Mouse (Mus musculus): ENCODE data around the gene Efl1. TPM values are rescaled to one million over a fixed set of nuclear protein-coding genes. Genes with fewer than 3 reads are reported as not detected.

Gene Efl1
- polyA plus RNA-seq, 1 experiment from 2014 or later = 20.8 TPM

DNA sequence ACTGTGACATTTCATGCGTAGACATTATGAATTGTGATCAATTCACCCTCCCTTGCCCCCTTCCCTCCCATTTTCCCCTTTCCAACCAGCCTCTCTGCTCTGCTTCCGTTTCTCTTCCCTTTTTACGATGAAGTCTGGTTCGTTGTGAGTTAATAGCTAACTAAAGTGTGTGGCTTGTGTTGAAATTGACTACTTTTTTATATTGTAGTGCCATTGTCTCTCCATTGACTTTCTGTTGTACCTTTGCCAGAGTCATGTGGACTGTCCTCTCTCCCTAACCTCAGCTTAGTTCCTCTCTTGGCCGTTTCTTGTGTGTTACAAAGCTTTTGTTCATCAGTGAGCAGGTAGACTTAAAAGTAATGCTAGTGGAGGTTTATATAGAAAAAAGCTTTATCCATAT lies 27.6 kb downstream of the Efl1 start:
- DNase-seq (ENCODE audit: low spot score, missing footprints) = no peak
- Histone ChIP-seq H3K27me3 (ENCODE audit: control insufficient read depth, insufficient read depth, low read length) (no peaks in the 10 kb centered on the region), H3K9me3 (ENCODE audit: control insufficient read depth, low read length) (no peaks in the 10 kb centered on the region), H3K4me3 (ENCODE audit: low read depth, low read length) (no peak overlapping the region), H3K9ac (ENCODE audit: low read length) (no peak overlapping the region), H3K36me3 (ENCODE audit: control insufficient read depth, insufficient read depth, low read length) (no peaks in the 10 kb centered on the region), H3K4me1 (ENCODE audit: control insufficient read depth, insufficient read depth, low read length) (no peaks in the 10 kb centered on the region), H3K27ac (ENCODE audit: low read depth, low read length) (no peak overlapping the region), H3K4me2 (no peak overlapping the region)
- no peak for ATAC-seq (ENCODE audit: low FRiP score)
- 91% methylated on average over 5 of the region's 5 CpGs for WGBS

DNA sequence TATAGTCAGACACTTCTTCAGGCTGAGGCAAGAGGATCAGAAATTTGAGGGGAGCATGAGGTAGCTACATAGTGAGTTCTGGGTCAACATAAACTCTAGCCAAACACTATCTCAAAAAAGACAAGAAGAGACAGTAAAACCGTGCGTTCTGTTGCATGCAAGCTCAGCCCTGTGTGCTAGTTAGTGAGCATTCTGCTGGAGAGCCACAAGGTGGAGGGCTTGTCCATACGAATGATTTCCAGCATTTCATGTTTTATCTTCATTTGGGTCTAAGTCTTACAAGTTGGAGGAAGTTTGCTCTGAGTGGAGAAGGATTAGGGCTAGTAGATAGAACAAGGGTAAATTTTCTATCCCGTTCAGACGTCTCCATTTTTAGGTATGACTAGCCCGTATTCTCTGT lies 28.4 kb downstream of the Efl1 start:
- Histone ChIP-seq H3K36me3 (ENCODE audit: control insufficient read depth, insufficient read depth, low read length) (no peaks in the 10 kb centered on the region), H3K4me1 (ENCODE audit: control insufficient read depth, insufficient read depth, low read length) (no peaks in the 10 kb centered on the region), H3K9me3 (ENCODE audit: control insufficient read depth, low read length) (no peaks in the 10 kb centered on the region), H3K27me3 (ENCODE audit: control insufficient read depth, insufficient read depth, low read length) (no peaks in the 10 kb centered on the region), H3K9ac (ENCODE audit: low read length) (no peak overlapping the region), H3K4me2 (no peak overlapping the region), H3K27ac (ENCODE audit: low read depth, low read length) (no peak overlapping the region), H3K4me3 (ENCODE audit: low read depth, low read length) (no peak overlapping the region)
- 92% methylated on average over 6 of the region's 6 CpGs for WGBS
- ATAC-seq (ENCODE audit: low FRiP score) = no peak
- DNase-seq (ENCODE audit: low spot score, missing footprints) = no peak

DNA sequence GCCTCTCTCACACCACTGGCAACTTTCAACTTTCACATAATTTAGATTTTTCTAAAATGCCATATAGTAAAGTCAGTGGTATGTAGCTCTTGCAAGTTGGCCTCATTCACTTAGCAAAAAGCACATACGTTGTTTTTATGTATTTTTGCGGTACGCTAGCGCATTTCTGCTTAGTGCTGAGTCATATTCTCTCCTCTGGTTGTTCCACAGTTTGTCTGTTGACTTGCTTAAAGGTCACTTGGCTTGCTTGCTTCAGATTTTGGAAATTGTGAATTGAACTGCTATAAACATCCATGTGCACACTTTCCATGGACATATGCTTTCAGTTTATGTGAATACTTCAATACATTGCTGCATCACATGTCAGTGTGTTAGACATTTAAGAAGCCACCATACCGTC lies 31.5 kb downstream of the Efl1 start:
- ATAC-seq (ENCODE audit: low FRiP score) (no peak), DNase-seq (ENCODE audit: low spot score, missing footprints) (no peak)
- H3K27me3 ChIP-seq (ENCODE audit: control insufficient read depth, insufficient read depth, low read length) = no peaks in the 10 kb centered on the region
- H3K36me3 ChIP-seq (ENCODE audit: control insufficient read depth, insufficient read depth, low read length) = peaks cover 4% of the 10 kb centered on the region; the same call in 1 of the 2 replicates
- H3K4me1 ChIP-seq (ENCODE audit: control insufficient read depth, insufficient read depth, low read length) = no peaks in the 10 kb centered on the region
- no peaks in the 10 kb centered on the region for H3K9me3 ChIP-seq (ENCODE audit: control insufficient read depth, low read length)
- 96% methylated on average over 5 of the region's 5 CpGs for WGBS
- no peak overlapping the region for H3K9ac ChIP-seq (ENCODE audit: low read length)
- H3K27ac ChIP-seq (ENCODE audit: low read depth, low read length) = no peak overlapping the region
- no peak overlapping the region for H3K4me2 ChIP-seq
- H3K4me3 ChIP-seq (ENCODE audit: low read depth, low read length) = no peak overlapping the region

DNA sequence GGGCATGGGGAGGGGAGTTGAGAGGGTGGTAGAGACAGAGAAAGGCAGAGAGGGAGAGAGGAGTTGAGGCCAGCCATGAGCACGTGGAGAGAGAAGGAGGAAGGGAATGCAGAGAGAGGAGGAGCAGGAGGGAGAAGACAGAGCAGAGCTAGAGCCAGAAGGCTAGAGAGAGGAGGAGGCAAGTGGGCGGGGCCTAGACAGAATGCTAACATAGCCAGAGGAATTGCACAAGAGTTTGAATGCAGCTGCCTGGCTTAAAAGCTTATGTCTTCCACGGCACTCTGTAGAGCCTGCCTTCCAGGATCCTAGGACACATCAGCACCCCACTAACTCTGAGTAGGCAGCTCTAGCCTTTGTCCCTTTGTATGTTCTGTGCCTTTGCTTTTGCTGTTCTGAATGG lies 40.3 kb downstream of the Efl1 start:
- Histone ChIP-seq H3K4me3 (ENCODE audit: low read depth, low read length) (no peak overlapping the region), H3K27me3 (ENCODE audit: control insufficient read depth, insufficient read depth, low read length) (no peaks in the 10 kb centered on the region), H3K4me2 (no peak overlapping the region), H3K9ac (ENCODE audit: low read length) (no peak overlapping the region), H3K4me1 (ENCODE audit: control insufficient read depth, insufficient read depth, low read length) (no peaks in the 10 kb centered on the region), H3K36me3 (ENCODE audit: control insufficient read depth, insufficient read depth, low read length) (peaks cover 8% of the 10 kb centered on the region; the same call in 1 of the 2 replicates), H3K9me3 (ENCODE audit: control insufficient read depth, low read length) (no peaks in the 10 kb centered on the region), H3K27ac (ENCODE audit: low read depth, low read length) (no peak overlapping the region)
- ATAC-seq (ENCODE audit: low FRiP score) = no peak
- 41% methylated on average over 3 of the region's 3 CpGs for WGBS
- no peak for DNase-seq (ENCODE audit: low spot score, missing footprints)

DNA sequence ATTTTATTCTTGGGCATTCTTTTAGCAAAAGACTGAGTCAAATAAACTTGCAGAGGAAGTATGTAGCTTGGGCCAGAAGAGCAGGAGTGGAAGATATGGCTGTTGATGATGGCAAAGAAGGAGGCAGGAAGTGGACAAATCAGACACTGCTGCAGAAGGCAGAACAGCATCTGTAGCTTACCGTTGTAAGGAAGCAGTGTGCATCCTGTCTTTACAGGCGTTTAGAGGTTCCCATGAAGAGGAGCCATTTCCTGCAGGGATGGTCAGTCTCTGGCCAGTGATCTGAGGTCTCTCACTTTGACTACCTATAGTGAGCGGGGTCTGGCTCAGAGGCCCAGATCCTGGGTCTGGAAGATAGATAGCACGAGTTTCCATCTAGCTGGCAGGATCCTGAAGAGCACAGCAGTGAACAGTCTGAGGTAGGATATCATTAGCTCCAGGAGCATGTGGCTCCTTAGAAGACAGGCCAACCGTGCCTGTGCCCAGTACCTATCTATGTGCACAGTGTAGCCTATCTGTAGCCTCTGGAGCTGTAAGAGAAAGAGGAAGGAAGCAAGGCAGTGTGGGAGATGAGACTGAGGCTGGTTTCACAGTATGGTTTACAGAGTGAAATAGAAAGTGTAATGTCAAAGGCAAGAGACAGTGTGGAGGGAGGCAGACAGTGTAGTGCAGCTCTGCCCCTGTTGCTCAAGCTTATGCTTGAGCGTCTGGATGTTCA lies 42.8 kb downstream of the Efl1 start:
- Histone ChIP-seq H3K4me2 (no peak overlapping the region), H3K9me3 (ENCODE audit: control insufficient read depth, low read length) (no peaks in the 10 kb centered on the region), H3K27me3 (ENCODE audit: control insufficient read depth, insufficient read depth, low read length) (no peaks in the 10 kb centered on the region), H3K36me3 (ENCODE audit: control insufficient read depth, insufficient read depth, low read length) (peaks cover 4% of the 10 kb centered on the region; the same call in 1 of the 2 replicates), H3K4me3 (ENCODE audit: low read depth, low read length) (no peak overlapping the region), H3K27ac (ENCODE audit: low read depth, low read length) (no peak overlapping the region), H3K4me1 (ENCODE audit: control insufficient read depth, insufficient read depth, low read length) (no peaks in the 10 kb centered on the region), H3K9ac (ENCODE audit: low read length) (no peak overlapping the region)
- 88% methylated on average over 6 of the region's 6 CpGs for WGBS
- DNase-seq (ENCODE audit: low spot score, missing footprints) (no peak), ATAC-seq (ENCODE audit: low FRiP score) (no peak)

DNA sequence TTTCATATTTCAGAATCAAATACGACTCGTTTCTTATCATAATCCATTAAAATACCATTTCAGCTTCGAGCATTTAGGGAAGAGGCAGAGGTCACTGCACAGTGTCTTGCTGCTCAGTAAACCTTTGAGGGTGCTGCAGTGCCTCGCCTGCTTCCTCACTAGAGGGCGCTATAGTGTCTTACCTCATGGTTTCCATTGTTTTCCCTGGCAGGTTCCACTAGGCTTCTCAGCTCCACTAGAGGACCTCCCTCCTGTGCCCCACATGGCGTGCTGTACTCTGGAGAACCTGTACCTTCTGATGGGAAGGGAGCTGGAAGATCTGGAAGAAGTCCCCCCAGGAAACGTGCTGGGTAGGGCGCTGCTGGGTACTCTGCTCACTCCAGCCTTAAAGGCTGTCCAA lies 49.3 kb downstream of the Efl1 start:
- Histone ChIP-seq H3K9me3 (ENCODE audit: control insufficient read depth, low read length) (no peaks in the 10 kb centered on the region), H3K9ac (ENCODE audit: low read length) (no peak overlapping the region), H3K4me3 (ENCODE audit: low read depth, low read length) (no peak overlapping the region), H3K27ac (ENCODE audit: low read depth, low read length) (no peak overlapping the region), H3K36me3 (ENCODE audit: control insufficient read depth, insufficient read depth, low read length) (peaks cover 4% of the 10 kb centered on the region; the same call in 1 of the 2 replicates), H3K27me3 (ENCODE audit: control insufficient read depth, insufficient read depth, low read length) (no peaks in the 10 kb centered on the region), H3K4me1 (ENCODE audit: control insufficient read depth, insufficient read depth, low read length) (no peaks in the 10 kb centered on the region), H3K4me2 (no peak overlapping the region)
- ATAC-seq (ENCODE audit: low FRiP score) (no peak), DNase-seq (ENCODE audit: low spot score, missing footprints) (no peak)
- WGBS = 76% methylated on average over 8 of the region's 8 CpGs

DNA sequence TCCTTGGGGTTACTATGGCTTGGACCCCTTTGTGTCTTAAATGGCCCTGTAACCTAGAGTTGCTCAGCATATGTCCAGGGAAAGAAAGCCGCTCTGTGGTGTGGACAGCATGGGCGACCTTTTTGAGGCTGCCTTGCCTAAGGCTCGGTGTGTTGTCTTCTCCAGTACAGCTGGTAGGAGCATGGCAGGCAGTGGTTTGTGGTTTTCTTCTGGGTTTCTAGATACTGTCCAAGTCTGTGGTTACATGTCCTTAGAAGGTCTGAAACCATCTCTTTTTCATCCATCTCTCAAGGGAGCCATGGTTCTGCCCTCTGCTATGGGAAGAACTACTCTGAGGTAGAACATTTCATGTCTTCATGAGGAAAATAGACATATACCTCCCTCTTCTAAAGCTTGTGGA lies 50.6 kb downstream of the Efl1 start:
- whole genome bisulfite sequencing = 97% methylated on average over 3 of the region's 3 CpGs
- no peaks in the 10 kb centered on the region for H3K4me1 ChIP-seq (ENCODE audit: control insufficient read depth, insufficient read depth, low read length)
- H3K9ac ChIP-seq (ENCODE audit: low read length) = no peak overlapping the region
- no peaks in the 10 kb centered on the region for H3K9me3 ChIP-seq (ENCODE audit: control insufficient read depth, low read length)
- ATAC-seq (ENCODE audit: low FRiP score) = no peak
- no peaks in the 10 kb centered on the region; the same call in 1 of the 2 replicates for H3K36me3 ChIP-seq (ENCODE audit: control insufficient read depth, insufficient read depth, low read length)
- H3K4me3 ChIP-seq (ENCODE audit: low read depth, low read length) = no peak overlapping the region
- H3K27ac ChIP-seq (ENCODE audit: low read depth, low read length) = no peak overlapping the region
- H3K4me2 ChIP-seq = no peak overlapping the region
- no peaks in the 10 kb centered on the region for H3K27me3 ChIP-seq (ENCODE audit: control insufficient read depth, insufficient read depth, low read length)
- DNase-seq (ENCODE audit: low spot score, missing footprints) = no peak

DNA sequence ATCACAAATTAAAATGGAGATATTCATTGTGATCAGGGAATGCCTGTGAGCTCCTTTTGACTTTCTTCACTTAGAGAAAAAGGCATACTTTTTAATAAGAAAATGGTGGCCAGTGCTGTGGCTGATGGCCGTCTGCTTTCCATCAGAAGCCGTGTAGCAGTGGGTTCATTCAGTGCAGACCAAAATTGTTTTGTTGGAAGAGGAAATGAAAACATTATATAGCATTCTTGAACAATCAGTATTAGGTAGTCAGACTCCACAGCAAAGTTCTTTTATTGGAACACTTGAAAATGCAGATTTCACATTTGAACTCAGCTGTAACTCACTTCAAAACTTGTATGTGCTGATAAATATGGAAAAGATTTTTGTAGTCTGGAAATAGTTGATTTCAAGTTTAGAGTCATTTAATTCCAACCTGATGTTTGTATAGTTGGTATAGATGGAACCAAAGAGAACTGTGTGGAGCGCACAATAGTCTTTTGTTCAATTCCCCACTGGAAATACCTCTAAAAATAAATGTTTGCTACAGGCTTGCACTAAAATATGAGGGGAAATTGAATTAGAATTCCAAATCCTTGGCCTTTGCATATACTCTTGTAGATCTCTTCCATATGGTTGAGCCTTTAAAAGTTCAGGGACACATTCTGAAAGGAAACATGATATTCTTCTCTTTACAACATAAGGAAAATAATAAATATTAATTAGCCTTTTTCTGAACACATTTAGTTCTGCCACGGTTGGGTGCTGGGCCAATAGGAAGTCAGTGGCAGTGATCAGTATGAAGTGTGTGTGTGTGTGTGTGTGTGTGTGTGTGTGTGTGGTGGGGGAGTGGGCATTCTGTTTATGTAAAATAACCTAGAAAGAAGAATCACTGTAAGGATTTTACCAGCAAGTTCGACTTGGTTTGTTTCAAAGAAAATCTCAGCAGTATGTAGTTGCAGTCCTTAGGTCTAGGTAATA lies 54.2 kb downstream of the Efl1 start:
- Histone ChIP-seq H3K4me1 (ENCODE audit: control insufficient read depth, insufficient read depth, low read length) (no peaks in the 10 kb centered on the region), H3K27ac (ENCODE audit: low read depth, low read length) (no peak overlapping the region), H3K27me3 (ENCODE audit: control insufficient read depth, insufficient read depth, low read length) (no peaks in the 10 kb centered on the region), H3K4me3 (ENCODE audit: low read depth, low read length) (no peak overlapping the region), H3K4me2 (no peak overlapping the region), H3K9ac (ENCODE audit: low read length) (no peak overlapping the region), H3K36me3 (ENCODE audit: control insufficient read depth, insufficient read depth, low read length) (no peaks in the 10 kb centered on the region), H3K9me3 (ENCODE audit: control insufficient read depth, low read length) (no peaks in the 10 kb centered on the region)
- DNase-seq (ENCODE audit: low spot score, missing footprints) (no peak), ATAC-seq (ENCODE audit: low FRiP score) (no peak)
- 72% methylated on average over 5 of the region's 5 CpGs for WGBS

DNA sequence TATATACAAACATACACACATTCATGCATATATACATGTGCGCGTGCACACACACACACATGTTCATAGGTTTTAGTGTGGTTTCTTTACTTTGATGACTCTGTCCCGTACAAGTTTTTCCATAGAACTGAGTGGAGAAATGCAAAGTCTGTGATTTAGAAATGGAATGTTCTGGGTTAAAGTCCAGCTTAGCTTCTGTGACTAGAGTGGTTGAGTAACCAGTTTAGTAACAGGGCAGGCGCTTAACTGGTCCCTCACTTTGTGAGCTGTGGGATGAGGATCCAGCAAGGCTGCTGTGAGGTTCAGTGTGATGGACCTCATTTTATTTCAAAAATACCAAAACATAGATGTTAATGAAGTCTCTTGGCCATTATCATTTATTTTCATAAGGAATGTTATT lies 60.8 kb downstream of the Efl1 start:
- WGBS = 95% methylated on average over 4 of the region's 4 CpGs
- no peak for ATAC-seq (ENCODE audit: low FRiP score)
- no peak overlapping the region for H3K4me3 ChIP-seq (ENCODE audit: low read depth, low read length)
- H3K4me1 ChIP-seq (ENCODE audit: control insufficient read depth, insufficient read depth, low read length) = no peaks in the 10 kb centered on the region
- H3K27ac ChIP-seq (ENCODE audit: low read depth, low read length) = no peak overlapping the region
- no peak overlapping the region for H3K4me2 ChIP-seq
- H3K36me3 ChIP-seq (ENCODE audit: control insufficient read depth, insufficient read depth, low read length) = no peaks in the 10 kb centered on the region
- no peak overlapping the region for H3K9ac ChIP-seq (ENCODE audit: low read length)
- DNase-seq (ENCODE audit: low spot score, missing footprints) = no peak
- H3K9me3 ChIP-seq (ENCODE audit: control insufficient read depth, low read length) = no peaks in the 10 kb centered on the region
- H3K27me3 ChIP-seq (ENCODE audit: control insufficient read depth, insufficient read depth, low read length) = no peaks in the 10 kb centered on the region

Measured in midbrain, embryonic 11.5 days (tissue).